Mouse (Mus musculus) limb, embryonic 12.5 days (tissue): ENCODE measurements around the gene Zfhx3. TPM values are rescaled to one million over a fixed set of nuclear protein-coding genes. Genes with fewer than 3 reads are reported as not detected.

ENCODE experiments used
- ATAC-seq: fragments of 200-750 bp; cut with Nextera tagmentation; 2 replicates; pipeline ENCODE4 v1.8.0; 2017; ENCODE audit warnings: low read depth, moderate TSS enrichment; ENCODE audit not compliant: insufficient number of reproducible peaks, insufficient read depth, low FRiP score, low TSS enrichment
- H3K27ac ChIP-seq: fragments of 300-500 bp; sonication (generic); 2 replicates; pipeline ENCODE4 v1.5.1; 2016; ENCODE audit warnings: mild to moderate bottlenecking, moderate library complexity
- H3K27me3 ChIP-seq: fragments of 300-500 bp; sonication (generic); 2 replicates; pipeline ENCODE4 v1.6.1; 2016; ENCODE audit warnings: mild to moderate bottlenecking, moderate library complexity
- H3K36me3 ChIP-seq: fragments of 300-500 bp; sonication (generic); 2 replicates; pipeline ENCODE4 v1.6.1; 2016; ENCODE audit warnings: mild to moderate bottlenecking, moderate library complexity
- H3K4me1 ChIP-seq: fragments of 300-500 bp; sonication (generic); replicated peaks from 2 replicates; pipeline ENCODE4 v1.6.1; 2016
- H3K4me2 ChIP-seq: fragments of 300-500 bp; sonication (generic); 2 replicates; pipeline ENCODE4 v1.6.1; 2016; ENCODE audit warnings: mild to moderate bottlenecking, moderate library complexity
- H3K4me3 ChIP-seq: fragments of 300-500 bp; sonication (generic); replicated peaks from 2 replicates; pipeline ENCODE4 v1.5.1; 2016; ENCODE audit warnings: mild to moderate bottlenecking
- H3K9ac ChIP-seq: fragments of 300-500 bp; sonication (generic); replicated peaks from 2 replicates; pipeline ENCODE4 v1.6.1; 2016; ENCODE audit warnings: mild to moderate bottlenecking, moderate library complexity
- H3K9me3 ChIP-seq: fragments of 300-500 bp; sonication (generic); 2 replicates; pipeline ENCODE4 v1.6.1; 2016; ENCODE audit warnings: mild to moderate bottlenecking, moderate library complexity
- WGBS: fragments of 180-500 bp; shearing (Covaris S2); methylation state at CpG from one replicate; pipeline ENCODE4 v1.1.7; 2016; 5-methylcytosine and 5-hydroxymethylcytosine counted together
- polyA plus RNA-seq: library from polyadenylated mRNA; unstranded; fragments of >200 nt; fragmentation: Nextera tagmentation; extraction: Ambion mirVana; gene quantifications from 2 replicates; pipeline ENCODE4 v1.2.1, GENCODE M21; 2016

Zfhx3 gene
- polyA plus RNA-seq, 1 experiment from 2014 or later: 53.0 TPM

DNA sequence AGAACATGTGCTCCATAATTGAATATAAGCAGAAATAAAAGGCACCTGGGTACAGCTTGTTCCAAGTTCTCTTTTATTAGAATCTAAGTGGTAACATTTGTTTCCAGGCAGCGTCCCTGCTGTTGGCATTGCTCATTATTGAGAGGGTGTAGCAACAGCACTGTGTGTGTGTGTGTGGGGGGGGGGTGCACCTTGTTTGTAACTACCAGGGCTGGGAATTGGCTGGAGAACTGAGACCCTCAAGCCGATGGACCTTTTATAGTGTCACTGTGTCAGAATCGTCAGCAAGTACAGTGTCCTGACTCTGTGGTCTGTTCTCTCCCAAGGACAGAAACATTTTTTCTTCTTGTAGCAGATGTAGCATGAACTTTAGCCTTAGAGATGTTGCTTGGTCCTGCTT, 77.2 kb downstream of the Zfhx3 start:
- Histone ChIP-seq H3K4me3 (no peak overlapping the region), H3K27me3 (no peaks in the 10 kb centered on the region; the same call in 1 of the 2 replicates), H3K4me2 (no peak overlapping the region), H3K27ac (peak overlapping the region; percentile 80; the same call in 1 of the 2 replicates), H3K36me3 (no peaks in the 10 kb centered on the region), H3K4me1 (peaks cover 61% of the 10 kb centered on the region), H3K9ac (no peak overlapping the region), H3K9me3 (no peaks in the 10 kb centered on the region)
- ATAC-seq: no peak; the same call in 1 of the 2 replicates
- WGBS: 20% methylated on average over 3 of the region's 3 CpGs

DNA sequence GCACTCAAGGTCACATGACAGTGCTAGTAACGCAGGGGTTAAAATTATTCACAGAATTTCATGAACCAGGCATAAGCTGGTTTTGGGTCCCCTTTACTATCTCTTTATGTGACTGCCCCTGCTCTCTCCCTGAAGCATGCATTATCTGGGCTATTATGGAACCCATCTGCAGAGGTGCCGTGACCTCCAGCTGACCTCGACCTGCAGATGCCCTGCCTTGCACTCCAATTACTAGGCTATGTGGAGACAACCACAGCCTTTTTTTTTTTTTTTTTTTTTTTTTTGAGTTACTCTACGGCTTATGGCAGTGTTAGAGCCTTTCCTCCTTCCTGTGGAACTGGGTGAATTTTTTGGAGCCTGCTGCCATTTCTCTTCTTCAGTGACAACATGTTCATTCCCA, 80.0 kb downstream of the Zfhx3 start:
- Histone ChIP-seq H3K4me1 (peaks cover 70% of the 10 kb centered on the region), H3K9ac (no peak overlapping the region), H3K36me3 (no peaks in the 10 kb centered on the region), H3K27ac (no peak overlapping the region), H3K4me3 (no peak overlapping the region), H3K9me3 (no peaks in the 10 kb centered on the region; the same call in 1 of the 2 replicates), H3K27me3 (no peaks in the 10 kb centered on the region; the same call in 1 of the 2 replicates), H3K4me2 (no peak overlapping the region)
- WGBS: 28% methylated on average over 4 of the region's 4 CpGs
- no peak for ATAC-seq

DNA sequence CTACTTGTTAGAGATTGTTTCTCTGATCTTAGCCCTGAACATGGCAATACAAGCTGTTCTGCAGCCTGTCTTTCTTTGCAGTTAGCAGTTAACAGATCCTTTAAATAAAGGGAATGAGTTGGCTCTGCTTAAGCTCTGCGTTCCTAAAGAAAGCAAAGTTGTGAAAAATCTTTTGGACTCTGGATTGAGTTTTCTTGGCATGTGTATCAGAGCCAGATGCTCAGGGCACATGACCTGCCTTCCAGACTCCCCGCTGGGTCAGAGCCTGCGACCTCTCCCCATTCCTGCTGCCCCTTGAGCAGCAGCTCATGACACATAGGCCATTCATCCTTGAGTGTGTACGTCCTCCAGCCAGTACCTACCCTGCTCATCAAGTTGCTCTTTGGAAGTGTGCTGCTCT, 81.9 kb downstream of the Zfhx3 start:
- Histone ChIP-seq H3K4me1 (peaks cover 77% of the 10 kb centered on the region), H3K4me2 (no peak overlapping the region), H3K9ac (no peak overlapping the region), H3K27ac (peak overlapping the region; percentile 62; the same call in 1 of the 2 replicates), H3K36me3 (no peaks in the 10 kb centered on the region), H3K4me3 (no peak overlapping the region), H3K27me3 (peaks cover 1% of the 10 kb centered on the region), H3K9me3 (no peaks in the 10 kb centered on the region; the same call in 1 of the 2 replicates)
- ATAC-seq: no peak
- WGBS: 36% methylated on average over 4 of the region's 4 CpGs

- no peak overlapping the region for H3K4me2 ChIP-seq
- no peak overlapping the region for H3K4me3 ChIP-seq
- WGBS: 77% methylated on average over 2 of the region's 2 CpGs
- H3K9me3 ChIP-seq: no peaks in the 10 kb centered on the region; the same call in 1 of the 2 replicates
- peaks cover 78% of the 10 kb centered on the region for H3K4me1 ChIP-seq
- no peak for ATAC-seq
- H3K9ac ChIP-seq: no peak overlapping the region
- H3K27me3 ChIP-seq: peaks cover 3% of the 10 kb centered on the region
- H3K36me3 ChIP-seq: no peaks in the 10 kb centered on the region
- H3K27ac ChIP-seq: no peak overlapping the region
Measured at GRCm38 (mm10) chr8:108025249-108025648, 82.8 kb downstream of the Zfhx3 start.

- H3K27ac ChIP-seq: peak overlapping the region; percentile 93
- H3K27me3 ChIP-seq: peaks cover 3% of the 10 kb centered on the region; the same call in 1 of the 2 replicates
- peaks cover 65% of the 10 kb centered on the region for H3K4me1 ChIP-seq
- no peak overlapping the region for H3K9ac ChIP-seq
- no peaks in the 10 kb centered on the region for H3K36me3 ChIP-seq
- H3K4me2 ChIP-seq: peak overlapping the region; percentile 51
- H3K9me3 ChIP-seq: no peaks in the 10 kb centered on the region; the same call in 1 of the 2 replicates
- peak overlapping the region; percentile 16 for H3K4me3 ChIP-seq
- ATAC-seq: no peak
- 17% methylated on average over 11 of the region's 11 CpGs for WGBS
Measured at GRCm38 (mm10) chr8:108026557-108027440, 84.4 kb downstream of the Zfhx3 start.

DNA sequence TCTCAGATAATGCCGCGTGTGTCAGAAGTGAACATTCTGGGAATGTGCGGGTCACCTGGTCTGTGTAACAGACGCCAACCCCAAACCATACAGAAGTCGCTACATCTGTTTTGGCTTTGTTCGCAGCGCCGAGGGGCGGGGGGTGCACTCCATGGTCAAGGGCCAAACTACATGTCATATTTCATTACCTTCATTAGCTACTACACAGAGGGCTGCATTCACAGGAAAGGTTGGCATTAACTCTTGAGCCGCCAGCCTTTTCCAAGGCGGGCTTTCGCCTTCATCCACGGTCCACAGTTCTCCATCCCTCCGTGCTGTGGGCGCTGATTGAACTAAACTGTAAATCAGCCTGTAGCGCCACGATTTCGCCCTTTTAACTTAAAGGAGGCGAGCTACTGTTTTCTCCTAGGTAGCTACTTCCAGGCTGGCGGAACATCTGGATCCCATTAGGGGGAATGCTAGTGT, 85.1 kb downstream of the Zfhx3 start:
- ATAC-seq: peak; percentile 83
- Histone ChIP-seq H3K27me3 (peaks cover 3% of the 10 kb centered on the region; the same call in 1 of the 2 replicates), H3K9me3 (no peaks in the 10 kb centered on the region; the same call in 1 of the 2 replicates), H3K36me3 (no peaks in the 10 kb centered on the region), H3K9ac (no peak overlapping the region), H3K27ac (peak overlapping the region; percentile 93), H3K4me1 (peaks cover 57% of the 10 kb centered on the region), H3K4me2 (peak overlapping the region; percentile 51), H3K4me3 (peak overlapping the region; percentile 16)
- WGBS: 3% methylated on average over 20 of the region's 20 CpGs

DNA sequence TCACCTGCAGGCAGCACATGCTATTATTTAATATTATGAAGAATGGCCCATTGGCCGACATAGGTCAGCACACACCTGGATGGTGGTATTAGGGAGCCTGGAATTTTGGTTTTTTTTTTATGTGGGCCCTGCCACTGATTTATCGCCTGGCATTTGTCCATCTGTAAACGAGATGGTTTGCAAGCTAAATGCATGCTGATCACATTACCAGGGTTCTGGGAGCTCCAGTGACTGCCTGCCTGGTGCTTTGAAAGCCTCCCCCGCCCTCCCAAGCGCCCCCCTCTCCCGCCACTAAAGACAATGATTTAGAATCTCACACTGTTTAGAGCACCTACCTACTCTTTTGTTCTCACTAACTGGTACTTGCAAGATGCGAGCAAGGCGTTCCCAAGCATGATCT, 86.0 kb downstream of the Zfhx3 start:
- no peak overlapping the region for H3K9ac ChIP-seq
- WGBS: 3% methylated on average over 8 of the region's 8 CpGs
- H3K4me2 ChIP-seq: peak overlapping the region; percentile 51
- peaks cover 54% of the 10 kb centered on the region for H3K4me1 ChIP-seq
- no peak overlapping the region for H3K4me3 ChIP-seq
- H3K36me3 ChIP-seq: no peaks in the 10 kb centered on the region
- peak; percentile 28; the same call in 1 of the 2 replicates for ATAC-seq
- peaks cover 3% of the 10 kb centered on the region; the same call in 1 of the 2 replicates for H3K27me3 ChIP-seq
- H3K27ac ChIP-seq: peak overlapping the region; percentile 93
- H3K9me3 ChIP-seq: no peaks in the 10 kb centered on the region; the same call in 1 of the 2 replicates

DNA sequence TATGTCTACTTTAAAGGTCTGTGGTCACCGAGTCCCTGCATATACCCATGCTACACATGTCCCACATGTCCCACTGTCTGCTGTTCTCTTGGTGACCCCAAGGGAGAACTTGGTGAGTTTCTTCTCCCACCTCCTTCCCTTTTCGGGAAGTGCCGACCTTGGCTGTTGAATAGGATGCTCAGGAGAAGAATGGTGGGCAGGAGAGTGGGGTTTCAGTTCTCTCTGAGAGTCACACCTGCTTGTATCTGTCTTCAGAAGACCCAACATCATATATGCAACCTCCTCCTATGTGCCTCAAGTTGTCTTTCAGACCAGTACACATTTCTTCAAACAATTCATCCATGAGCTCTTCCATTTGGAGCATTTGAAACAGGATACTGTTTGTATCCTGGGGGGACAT, 88.7 kb downstream of the Zfhx3 start:
- peaks cover 53% of the 10 kb centered on the region for H3K4me1 ChIP-seq
- H3K27me3 ChIP-seq: peaks cover 3% of the 10 kb centered on the region; the same call in 1 of the 2 replicates
- ATAC-seq: no peak
- no peak overlapping the region for H3K4me3 ChIP-seq
- no peak overlapping the region for H3K4me2 ChIP-seq
- no peak overlapping the region for H3K9ac ChIP-seq
- 80% methylated on average over 3 of the region's 3 CpGs for WGBS
- H3K27ac ChIP-seq: no peak overlapping the region
- H3K36me3 ChIP-seq: no peaks in the 10 kb centered on the region
- no peaks in the 10 kb centered on the region for H3K9me3 ChIP-seq

DNA sequence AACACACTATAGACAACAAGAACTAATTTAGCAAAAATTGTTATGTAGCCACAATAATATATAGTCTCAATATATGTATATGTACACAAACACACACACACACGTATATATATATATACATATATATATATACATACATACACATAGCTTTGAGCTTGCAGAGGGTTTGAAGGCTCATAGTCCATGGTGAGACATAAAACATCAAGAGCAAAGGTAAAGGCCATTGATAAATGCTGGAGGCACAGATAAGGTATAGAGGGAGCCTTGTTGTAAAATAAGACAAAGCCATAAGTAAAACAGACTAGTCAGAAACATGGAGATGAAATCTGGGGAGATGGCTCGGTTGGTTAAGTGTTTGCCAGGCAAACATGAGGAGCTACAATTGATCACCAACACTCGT, 91.6 kb downstream of the Zfhx3 start:
- H3K27me3 ChIP-seq: peaks cover 3% of the 10 kb centered on the region; the same call in 1 of the 2 replicates
- H3K27ac ChIP-seq: peak overlapping the region; percentile 75
- H3K9me3 ChIP-seq: no peaks in the 10 kb centered on the region
- H3K4me1 ChIP-seq: peaks cover 26% of the 10 kb centered on the region
- no peak overlapping the region for H3K4me2 ChIP-seq
- H3K4me3 ChIP-seq: no peak overlapping the region
- no peak for ATAC-seq
- no peak overlapping the region for H3K9ac ChIP-seq
- 81% methylated on average over 3 of the region's 3 CpGs for WGBS
- H3K36me3 ChIP-seq: no peaks in the 10 kb centered on the region

DNA sequence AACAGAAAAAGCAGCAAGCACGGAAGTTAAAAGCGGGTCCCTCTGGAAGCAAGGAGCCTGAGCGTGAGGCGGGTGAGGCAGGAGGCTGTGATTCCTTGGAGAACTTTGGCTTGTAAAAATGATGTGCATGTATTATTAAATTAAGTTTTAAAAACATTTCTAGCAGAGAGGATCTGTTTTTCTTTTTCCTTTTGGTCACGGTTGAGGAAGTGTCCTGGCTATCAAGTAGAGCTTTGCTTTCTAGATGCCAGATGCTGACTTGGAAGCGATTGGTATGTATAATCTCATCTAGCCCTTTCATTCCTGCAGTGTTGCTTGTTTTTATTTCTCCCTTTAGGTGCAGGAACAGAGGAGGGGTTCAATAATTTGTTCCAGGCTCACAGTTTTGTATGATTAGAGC, 92.3 kb downstream of the Zfhx3 start:
- H3K27ac ChIP-seq: peak overlapping the region; percentile 75
- no peak for ATAC-seq
- WGBS: 52% methylated on average over 6 of the region's 6 CpGs

DNA sequence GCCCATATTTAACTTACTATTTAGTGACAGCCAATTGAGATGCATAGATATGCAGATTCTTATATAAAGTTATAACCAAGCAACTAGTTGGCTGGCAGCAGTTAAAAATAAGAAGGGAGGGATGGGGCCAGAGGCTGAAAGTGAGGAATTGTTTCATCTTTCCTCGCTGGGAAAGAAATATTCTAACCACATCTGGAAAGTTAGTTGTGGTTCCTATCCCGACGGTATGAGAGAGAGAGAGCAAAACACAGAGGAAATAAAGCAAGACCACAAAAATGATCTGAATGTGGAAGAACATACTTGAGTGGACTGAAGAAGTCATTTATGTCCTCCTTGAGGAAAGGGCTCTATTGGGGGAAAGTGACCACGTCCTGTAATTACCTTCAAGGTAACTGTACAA, 101.2 kb downstream of the Zfhx3 start:
- Histone ChIP-seq H3K9ac (no peak overlapping the region), H3K9me3 (no peaks in the 10 kb centered on the region), H3K4me2 (no peak overlapping the region), H3K27me3 (no peaks in the 10 kb centered on the region), H3K27ac (no peak overlapping the region; the same call in 1 of the 2 replicates), H3K4me1 (peaks cover 57% of the 10 kb centered on the region), H3K4me3 (no peak overlapping the region), H3K36me3 (no peaks in the 10 kb centered on the region)
- no peak for ATAC-seq
- WGBS: 58% methylated on average over 4 of the region's 4 CpGs

More for the DNA sequence above, 92.3 kb downstream of the Zfhx3 start:
- Histone ChIP-seq H3K4me2 (no peak overlapping the region), H3K9ac (no peak overlapping the region), H3K4me1 (peaks cover 26% of the 10 kb centered on the region), H3K36me3 (no peaks in the 10 kb centered on the region), H3K4me3 (no peak overlapping the region), H3K27me3 (no peaks in the 10 kb centered on the region), H3K9me3 (no peaks in the 10 kb centered on the region)
